Mouse (Mus musculus): ENCODE measurements at regions not wholly inside any gene's neighbourhood (a gene's known extent, or its start where the extent isn't known, plus 50 kb on each side); places are given as distances from the start of the nearest gene placed in this dataset.
"Not testable (repeated sequence)": the region's sequence is repeated elsewhere in the genome, so short reads cannot be mapped to it uniquely, and the experiment has no call there.

- no peak for TF ChIP-seq POU5F1 (IDR thresholded peaks at IDR 0.05; ENCODE audit: borderline replicate concordance, low read length)
- no peak for TF ChIP-seq NANOG (IDR thresholded peaks at IDR 0.05; ENCODE audit: borderline replicate concordance, low read length)
- no peak for TF ChIP-seq CTCF (conservative IDR thresholded peaks at IDR 0.05; ENCODE audit: low read length)
- H3K4me1 ChIP-seq (replicated peaks; ENCODE audit: low read depth, low read length) = peaks cover 59% of the 10 kb centered on the region
- peaks cover 3% of the 10 kb centered on the region; the same call in 1 of the 2 replicates for H3K27me3 ChIP-seq (ENCODE audit: insufficient read depth, low read length)
- H3K9me3 ChIP-seq (ENCODE audit: low read length) = 0 out of 2 replicates have a peak, but pooled peaks cover 3% of the 10 kb centered on the region
- H3K4me3 ChIP-seq (replicated peaks; ENCODE audit: low read length) = no peak overlapping the region
- H3K36me3 ChIP-seq (ENCODE audit: insufficient read depth, low read length) = no peaks in the 10 kb centered on the region
These were observed 54.8 kb upstream of the Atxn1 start for GRCm38 (mm10) chr13:46019431-46020166.

GRCm38 (mm10) chr13:46018903-46019430 is 54.2 kb upstream of the Atxn1 start:
- Histone ChIP-seq H3K36me3 (ENCODE audit: insufficient read depth, low read length) (no peaks in the 10 kb centered on the region), H3K4me1 (replicated peaks; ENCODE audit: low read depth, low read length) (peaks cover 60% of the 10 kb centered on the region), H3K27me3 (ENCODE audit: insufficient read depth, low read length) (peaks cover 3% of the 10 kb centered on the region; the same call in 1 of the 2 replicates), H3K4me3 (replicated peaks; ENCODE audit: low read length) (no peak overlapping the region), H3K9me3 (ENCODE audit: low read length) (0 out of 2 replicates have a peak, but pooled peaks cover 3% of the 10 kb centered on the region)
- no peak for TF ChIP-seq CTCF (conservative IDR thresholded peaks at IDR 0.05; ENCODE audit: low read length)
- no peak for TF ChIP-seq NANOG (IDR thresholded peaks at IDR 0.05; ENCODE audit: borderline replicate concordance, low read length)
- TF ChIP-seq POU5F1 (IDR thresholded peaks at IDR 0.05; ENCODE audit: borderline replicate concordance, low read length) = no peak

DNA sequence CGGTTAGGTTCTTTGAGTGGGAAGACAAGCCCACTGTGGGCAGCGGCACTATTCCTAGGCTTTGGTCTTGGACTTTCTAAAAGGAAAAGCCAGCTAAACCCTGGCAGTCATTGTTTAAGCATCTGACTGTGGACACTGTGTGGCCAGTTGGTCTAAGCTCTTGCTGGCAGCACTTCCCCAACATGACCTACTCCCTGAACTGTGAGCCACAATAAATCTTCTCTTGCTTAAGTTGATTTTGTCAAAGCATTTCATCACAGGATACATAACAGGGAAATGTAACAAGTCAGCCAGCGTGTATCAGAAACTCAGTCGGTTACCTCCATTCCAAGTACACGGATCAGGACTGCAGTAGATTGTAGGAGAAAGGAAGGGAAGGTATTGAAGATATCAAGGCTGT is 52.9 kb upstream of the Atxn1 start:
- H3K4me3 ChIP-seq (replicated peaks; ENCODE audit: low read length) = no peak overlapping the region
- H3K36me3 ChIP-seq (ENCODE audit: insufficient read depth, low read length) = no peaks in the 10 kb centered on the region
- H3K4me1 ChIP-seq (replicated peaks; ENCODE audit: low read depth, low read length) = peaks cover 61% of the 10 kb centered on the region
- 0 out of 2 replicates have a peak, but pooled peaks cover 3% of the 10 kb centered on the region for H3K9me3 ChIP-seq (ENCODE audit: low read length)
- H3K27me3 ChIP-seq (ENCODE audit: insufficient read depth, low read length) = peaks cover under 1% of the 10 kb centered on the region; the same call in 1 of the 2 replicates
- TF ChIP-seq NANOG (IDR thresholded peaks at IDR 0.05; ENCODE audit: borderline replicate concordance, low read length) (no peak), POU5F1 (IDR thresholded peaks at IDR 0.05; ENCODE audit: borderline replicate concordance, low read length) (no peak), CTCF (conservative IDR thresholded peaks at IDR 0.05; ENCODE audit: low read length) (no peak)

DNA sequence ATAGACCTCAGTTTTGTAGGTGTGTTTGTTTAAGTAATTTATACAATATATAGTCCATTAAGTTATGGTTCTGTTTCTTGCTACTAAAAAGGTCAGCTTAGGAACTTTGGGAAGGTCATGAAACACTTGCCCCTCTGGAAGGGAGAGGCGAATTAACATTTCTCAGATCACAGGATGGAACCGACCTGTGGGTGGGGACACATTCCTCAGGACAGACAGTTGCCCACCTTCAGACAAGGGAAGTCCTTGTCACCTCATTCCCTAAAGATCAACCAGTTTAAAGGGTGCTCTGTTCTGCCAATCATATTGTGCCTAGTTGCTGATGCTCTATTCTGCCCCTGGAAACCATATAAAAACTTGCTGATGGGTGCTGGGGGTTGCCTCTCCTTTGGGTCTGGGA is 52.2 kb upstream of the Atxn1 start:
- not testable (repeated sequence) for H3K4me3 ChIP-seq (replicated peaks; ENCODE audit: low read length); H3K36me3 ChIP-seq (ENCODE audit: insufficient read depth, low read length); H3K27me3 ChIP-seq (ENCODE audit: insufficient read depth, low read length)

GRCm38 (mm10) chr13:46015231-46015630 is 50.4 kb upstream of the Atxn1 start:
- Histone ChIP-seq H3K27me3 (ENCODE audit: insufficient read depth, low read length) (no peaks in the 10 kb centered on the region), H3K4me3 (replicated peaks; ENCODE audit: low read length) (no peak overlapping the region), H3K36me3 (ENCODE audit: insufficient read depth, low read length) (no peaks in the 10 kb centered on the region), H3K4me1 (replicated peaks; ENCODE audit: low read depth, low read length) (peaks cover 78% of the 10 kb centered on the region), H3K9me3 (ENCODE audit: low read length) (0 out of 2 replicates have a peak, but pooled peaks cover 3% of the 10 kb centered on the region)
- TF ChIP-seq CTCF (conservative IDR thresholded peaks at IDR 0.05; ENCODE audit: low read length) (no peak), NANOG (IDR thresholded peaks at IDR 0.05; ENCODE audit: borderline replicate concordance, low read length) (no peak)

More for the DNA sequence above, 52.2 kb upstream of the Atxn1 start:
- not testable (repeated sequence) for H3K9me3 ChIP-seq (ENCODE audit: low read length)
- H3K4me1 ChIP-seq (replicated peaks; ENCODE audit: low read depth, low read length) = peaks cover 68% of the 10 kb centered on the region

DNA sequence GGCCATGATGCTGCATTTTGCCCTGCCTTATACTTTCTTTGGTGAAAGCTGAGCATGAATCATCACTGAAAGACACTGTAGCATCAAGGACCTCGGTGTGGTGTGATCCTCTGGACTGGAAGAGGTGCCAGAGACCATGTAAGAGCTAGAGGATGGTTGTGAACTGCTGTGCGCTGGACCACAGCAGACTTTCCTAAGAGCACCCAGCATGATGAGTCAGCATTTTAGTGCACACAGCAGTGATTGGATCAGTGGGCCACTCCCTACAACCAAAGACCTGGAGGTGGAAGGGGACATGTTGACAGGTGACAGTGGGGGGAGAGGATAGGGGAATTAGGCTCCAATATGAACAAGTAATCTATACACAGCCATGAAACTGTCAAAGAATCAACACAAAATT is 49.8 kb upstream of the Atxn1 start:
- Histone ChIP-seq H3K4me1 (replicated peaks; ENCODE audit: low read depth, low read length) (peaks cover 77% of the 10 kb centered on the region), H3K36me3 (ENCODE audit: insufficient read depth, low read length) (no peaks in the 10 kb centered on the region), H3K4me3 (replicated peaks; ENCODE audit: low read length) (no peak overlapping the region), H3K27me3 (ENCODE audit: insufficient read depth, low read length) (peaks cover 4% of the 10 kb centered on the region; the same call in 1 of the 2 replicates), H3K9me3 (ENCODE audit: low read length) (0 out of 2 replicates have a peak, but pooled peaks cover 3% of the 10 kb centered on the region)
- TF ChIP-seq POU5F1 (IDR thresholded peaks at IDR 0.05; ENCODE audit: borderline replicate concordance, low read length) = no peak
- no peak for TF ChIP-seq NANOG (IDR thresholded peaks at IDR 0.05; ENCODE audit: borderline replicate concordance, low read length)
- TF ChIP-seq CTCF (conservative IDR thresholded peaks at IDR 0.05; ENCODE audit: low read length) = no peak
